Mouse (Mus musculus) hindbrain, embryonic 16.5 days (tissue): ENCODE results near the gene Far2. TPM values are rescaled to one million over a fixed set of nuclear protein-coding genes. Genes with fewer than 3 reads are reported as not detected.
A peak's percentile ranks its signal among the peaks of the same experiment; 100 is the strongest.

Experiments used
- ATAC-seq: fragments of 200-750 bp; cut with Nextera tagmentation; 2 replicates; pipeline ENCODE4 v1.8.0; 2017; ENCODE audit warnings: moderate TSS enrichment, moderate library complexity
- H3K27ac ChIP-seq: fragments of 300-500 bp; sonication (generic); 2 replicates; pipeline ENCODE4 v1.5.1; 2014; ENCODE audit warnings: low read depth, mild to moderate bottlenecking, control low read depth, low read length, moderate library complexity
- H3K27me3 ChIP-seq: fragments of 300-500 bp; sonication (generic); replicated peaks from 2 replicates; pipeline ENCODE4 v1.6.1; 2014; ENCODE audit warnings: low read length; ENCODE audit not compliant: control insufficient read depth, insufficient read depth
- H3K36me3 ChIP-seq: fragments of 300-500 bp; sonication (generic); 2 replicates; pipeline ENCODE4 v1.6.1; 2014; ENCODE audit warnings: mild to moderate bottlenecking, low read length, moderate library complexity, mixed read lengths; ENCODE audit not compliant: control insufficient read depth, insufficient read depth
- H3K4me1 ChIP-seq: fragments of 300-500 bp; sonication (generic); 2 replicates; pipeline ENCODE4 v1.6.1; 2014; ENCODE audit warnings: low read depth, low read length; ENCODE audit not compliant: control insufficient read depth, insufficient read depth
- H3K4me2 ChIP-seq: fragments of 300-500 bp; sonication (generic); 2 replicates; pipeline ENCODE4 v1.6.1; 2014; ENCODE audit warnings: mild to moderate bottlenecking, low read length, control low read depth, moderate library complexity
- H3K4me3 ChIP-seq: fragments of 300-500 bp; sonication (generic); 2 replicates; pipeline ENCODE4 v1.5.1; 2014; ENCODE audit warnings: mild to moderate bottlenecking, low read length, control low read depth, moderate library complexity
- H3K9ac ChIP-seq: fragments of 300-500 bp; sonication (generic); 2 replicates; pipeline ENCODE4 v1.6.1; 2014; ENCODE audit warnings: low read depth, mild to moderate bottlenecking, control low read depth, low read length, moderate library complexity
- H3K9me3 ChIP-seq: fragments of 300-500 bp; sonication (generic); 2 replicates; pipeline ENCODE4 v1.6.1; 2014; ENCODE audit warnings: mild to moderate bottlenecking, low read length, moderate library complexity; ENCODE audit not compliant: control insufficient read depth
- WGBS: fragments of 180-500 bp; shearing (Covaris S2); extraction: QIAGEN DNeasy Blood & Tissue Kit; methylation state at CpG from one replicate; pipeline ENCODE4 v1.1.7; 2014; 5-methylcytosine and 5-hydroxymethylcytosine counted together
- polyA plus RNA-seq: library from polyadenylated mRNA; unstranded; fragments of >200 nt; fragmentation: Nextera tagmentation; extraction: Ambion mirVana; gene quantifications from 2 replicates; pipeline ENCODE4 v1.2.1, GENCODE M21; 2015

Far2 gene
- polyA plus RNA-seq, 1 experiment from 2014 or later = 34.3 TPM

- H3K4me1 ChIP-seq = no peaks in the 10 kb centered on the region
- no peak overlapping the region for H3K27ac ChIP-seq
- ATAC-seq = no peak
- H3K36me3 ChIP-seq = peaks cover 17% of the 10 kb centered on the region
- WGBS = 94% methylated on average over 3 of the region's 3 CpGs
- H3K9ac ChIP-seq = no peak overlapping the region
- H3K4me2 ChIP-seq = no peak overlapping the region
- H3K4me3 ChIP-seq = no peak overlapping the region
- no peaks in the 10 kb centered on the region for H3K9me3 ChIP-seq
- no peaks in the 10 kb centered on the region for H3K27me3 ChIP-seq
These were observed 152.7 kb downstream of the Far2 start for GRCm38 (mm10) chr6:148199729-148200128.

GRCm38 (mm10) chr6:148205134-148205533, 158.1 kb downstream of the Far2 start:
- Histone ChIP-seq H3K27ac (no peak overlapping the region), H3K36me3 (peaks cover 15% of the 10 kb centered on the region; the same call in 1 of the 2 replicates), H3K9ac (no peak overlapping the region), H3K9me3 (no peaks in the 10 kb centered on the region), H3K4me3 (no peak overlapping the region), H3K27me3 (no peaks in the 10 kb centered on the region), H3K4me2 (no peak overlapping the region), H3K4me1 (peaks cover 1% of the 10 kb centered on the region; the same call in 1 of the 2 replicates)
- WGBS = 88% methylated on average over 1 of the region's 1 CpGs
- no peak for ATAC-seq

GRCm38 (mm10) chr6:148207522-148207921, 160.5 kb downstream of the Far2 start:
- Histone ChIP-seq H3K9me3 (no peaks in the 10 kb centered on the region), H3K4me2 (no peak overlapping the region), H3K4me1 (peaks cover 10% of the 10 kb centered on the region), H3K4me3 (no peak overlapping the region), H3K9ac (no peak overlapping the region), H3K36me3 (0 out of 2 replicates have a peak, but pooled peaks cover 9% of the 10 kb centered on the region), H3K27ac (no peak overlapping the region), H3K27me3 (no peaks in the 10 kb centered on the region)
- no peak for ATAC-seq
- WGBS = 93% methylated on average over 1 of the region's 1 CpGs

GRCm38 (mm10) chr6:148211391-148211876, 164.4 kb downstream of the Far2 start:
- Histone ChIP-seq H3K4me3 (peak overlapping the region; percentile 77), H3K4me2 (peak overlapping the region; percentile 84), H3K9ac (peak overlapping the region; percentile 88), H3K36me3 (no peaks in the 10 kb centered on the region), H3K4me1 (peaks cover 17% of the 10 kb centered on the region), H3K27ac (peak overlapping the region; percentile 86), H3K27me3 (no peaks in the 10 kb centered on the region), H3K9me3 (no peaks in the 10 kb centered on the region)
- WGBS = 1% methylated on average over 50 of the region's 51 CpGs
- no peak for ATAC-seq

- WGBS = 1% methylated on average over 61 of the region's 61 CpGs
- Histone ChIP-seq H3K4me3 (peak within 1 kb of the TSS; percentile 77), H3K36me3 (no peaks in the 10 kb centered on the region), H3K27me3 (no peaks in the 10 kb centered on the region), H3K27ac (peak within 1 kb of the TSS; percentile 86), H3K4me1 (peaks cover 17% of the 10 kb centered on the region), H3K4me2 (peak within 1 kb of the TSS; percentile 84), H3K9me3 (no peaks in the 10 kb centered on the region), H3K9ac (peak within 1 kb of the TSS; percentile 88)
- peak; percentile 99 for ATAC-seq
These were observed 165.0 kb downstream of the Far2 start, which contains the start of gene Ergic2 for GRCm38 (mm10) chr6:148211897-148212680. Gene Ergic2 (minus strand): TSS chr6:148212374.

GRCm38 (mm10) chr6:148214765-148215164, 167.7 kb downstream of the Far2 start:
- no peak overlapping the region for H3K9ac ChIP-seq
- no peak overlapping the region for H3K4me2 ChIP-seq
- no peaks in the 10 kb centered on the region for H3K9me3 ChIP-seq
- H3K4me1 ChIP-seq = peaks cover 17% of the 10 kb centered on the region
- H3K36me3 ChIP-seq = no peaks in the 10 kb centered on the region
- 5% methylated on average over 5 of the region's 5 CpGs for WGBS
- no peak for ATAC-seq
- no peak overlapping the region for H3K27ac ChIP-seq
- no peak overlapping the region for H3K4me3 ChIP-seq
- H3K27me3 ChIP-seq = no peaks in the 10 kb centered on the region

- Histone ChIP-seq H3K27me3 (no peaks in the 10 kb centered on the region), H3K27ac (no peak overlapping the region), H3K36me3 (no peaks in the 10 kb centered on the region), H3K9ac (no peak overlapping the region), H3K4me3 (no peak overlapping the region), H3K4me2 (no peak overlapping the region), H3K9me3 (no peaks in the 10 kb centered on the region), H3K4me1 (peaks cover 7% of the 10 kb centered on the region)
- no peak for ATAC-seq
- 91% methylated on average over 4 of the region's 4 CpGs for WGBS
These were observed 169.7 kb downstream of the Far2 start for GRCm38 (mm10) chr6:148216752-148217151.

- H3K27ac ChIP-seq = no peak overlapping the region
- ATAC-seq = no peak
- H3K36me3 ChIP-seq = no peaks in the 10 kb centered on the region
- 0 out of 2 replicates have a peak, but pooled peaks cover 2% of the 10 kb centered on the region for H3K4me1 ChIP-seq
- H3K9me3 ChIP-seq = no peaks in the 10 kb centered on the region
- no peak overlapping the region for H3K9ac ChIP-seq
- 90% methylated on average over 2 of the region's 2 CpGs for WGBS
- no peak overlapping the region for H3K4me2 ChIP-seq
- H3K4me3 ChIP-seq = no peak overlapping the region
- no peaks in the 10 kb centered on the region for H3K27me3 ChIP-seq
These were observed 171.4 kb downstream of the Far2 start for GRCm38 (mm10) chr6:148218235-148219076.

GRCm38 (mm10) chr6:148222686-148223085, 175.6 kb downstream of the Far2 start:
- Histone ChIP-seq H3K4me1 (no peaks in the 10 kb centered on the region), H3K4me3 (no peak overlapping the region), H3K9me3 (no peaks in the 10 kb centered on the region), H3K36me3 (no peaks in the 10 kb centered on the region), H3K27ac (no peak overlapping the region), H3K4me2 (no peak overlapping the region), H3K9ac (no peak overlapping the region), H3K27me3 (no peaks in the 10 kb centered on the region)
- no peak for ATAC-seq
- 75% methylated on average over 2 of the region's 2 CpGs for WGBS
